ENCODE assay signal across 12 mouse cellular contexts in genomic region chr14:62456239-62456747, GRCm38 (mm10). TPM values are rescaled to one million over a fixed set of nuclear protein-coding genes. Genes with fewer than 3 reads are reported as not detected.
A peak's percentile ranks its signal among the peaks of the same experiment; 100 is the strongest.
DNase-seq lines count a peak whose midpoint lies in the region; ATAC-seq lines count a peak whose summit lies in the region.
"Had no signal": no experiment of that assay in that cellular context is flagged by ENCODE, and none has a peak within 500 bp of the region (broad histone marks: within the 10 kb centered on the region; RNA-seq: fewer than 3 reads in every experiment).

Gucy1b2 (minus strand) TSS chr14:62456289.

- H3K4me2 ChIP-seq in intestine, embryonic 14.5 days (ENCODE audit: low read length), result peak within 1 kb of the TSS; percentile 34
- H3K4me2 ChIP-seq in intestine, embryonic 15.5 days (replicated peaks), result no peak within 1 kb of the TSS
- peak within 1 kb of the TSS; percentile 44 for H3K4me2 ChIP-seq in hindbrain, embryonic 15.5 days

- H3K9me3 ChIP-seq in intestine, embryonic 14.5 days (ENCODE audit: control insufficient read depth, low read length), result no peaks in the 10 kb centered on the region
- no peaks in the 10 kb centered on the region for H3K9me3 ChIP-seq in intestine, embryonic 15.5 days
- H3K9me3 ChIP-seq in hindbrain, embryonic 15.5 days, result no peaks in the 10 kb centered on the region

- no peak for DNase-seq in intestine, embryonic 14.5 days (ENCODE audit: low spot score)
- peak; percentile 17 for DNase-seq in right cerebral cortex, postnatal 4 days
- no peak for DNase-seq in right cerebral cortex, postnatal 10 days (ENCODE audit: low spot score in 2 of 2)
- DNase-seq in cerebellum, postnatal 4 days (ENCODE audit: low spot score in 2 of 2), result no peak
- DNase-seq in MN1 (ENCODE audit: low spot score), result no peak
- DNase-seq: cerebellum, postnatal 14 days; gastrocnemius, postnatal 10 days; kidney, postnatal 4 days; lung, adult 2 months; thymus, adult 2 months had no signal

- no peaks in the 10 kb centered on the region for H3K36me3 ChIP-seq in intestine, embryonic 14.5 days (ENCODE audit: control insufficient read depth, insufficient read depth, low read length)
- H3K36me3 ChIP-seq in intestine, embryonic 15.5 days, result no peaks in the 10 kb centered on the region
- H3K36me3 ChIP-seq in hindbrain, embryonic 15.5 days, result no peaks in the 10 kb centered on the region

- H3K4me1 ChIP-seq in intestine, embryonic 14.5 days (replicated peaks; ENCODE audit: control insufficient read depth, insufficient read depth, low read length), result no peaks in the 10 kb centered on the region
- H3K4me1 ChIP-seq in intestine, embryonic 15.5 days (replicated peaks), result no peaks in the 10 kb centered on the region
- peaks cover 30% of the 10 kb centered on the region for H3K4me1 ChIP-seq in hindbrain, embryonic 15.5 days (replicated peaks)

- ATAC-seq in intestine, embryonic 14.5 days (replicated peaks; ENCODE audit: low FRiP score, low TSS enrichment, low read depth), result no peak
- no peak for ATAC-seq in intestine, embryonic 15.5 days
- no peak for ATAC-seq in hindbrain, embryonic 15.5 days (ENCODE audit: low FRiP score, low read depth)

- H3K9ac ChIP-seq in intestine, embryonic 14.5 days (ENCODE audit: low read length), result no peak within 1 kb of the TSS
- no peak within 1 kb of the TSS for H3K9ac ChIP-seq in intestine, embryonic 15.5 days
- no peak within 1 kb of the TSS for H3K9ac ChIP-seq in hindbrain, embryonic 15.5 days

- no peak within 1 kb of the TSS for H3K27ac ChIP-seq in intestine, embryonic 14.5 days (ENCODE audit: low read depth)
- no peak within 1 kb of the TSS for H3K27ac ChIP-seq in intestine, embryonic 15.5 days
- H3K27ac ChIP-seq in hindbrain, embryonic 15.5 days (replicated peaks), result peak within 1 kb of the TSS; percentile 57

- H3K4me3 ChIP-seq in intestine, embryonic 14.5 days (ENCODE audit: low read depth, low read length), result no peak within 1 kb of the TSS
- H3K4me3 ChIP-seq in intestine, embryonic 15.5 days (replicated peaks), result no peak within 1 kb of the TSS
- no peak within 1 kb of the TSS for H3K4me3 ChIP-seq in hindbrain, embryonic 15.5 days

- H3K27me3 ChIP-seq in intestine, embryonic 14.5 days (replicated peaks; ENCODE audit: control insufficient read depth, insufficient read depth, low read length), result no peaks in the 10 kb centered on the region
- no peaks in the 10 kb centered on the region for H3K27me3 ChIP-seq in intestine, embryonic 15.5 days (replicated peaks)
- no peaks in the 10 kb centered on the region for H3K27me3 ChIP-seq in hindbrain, embryonic 15.5 days

- 54% methylated on average over 9 of the region's 9 CpGs for WGBS in intestine, embryonic 14.5 days
- 55% methylated on average over 9 of the region's 9 CpGs for WGBS in intestine, embryonic 15.5 days
- WGBS in hindbrain, embryonic 15.5 days, result 74% methylated on average over 9 of the region's 9 CpGs

RNA-seq across cellular contexts. Expression of gene Gucy1b2, which starts in this region (rescaled TPM):
- not detected in 2 replicates for polyA plus RNA-seq in intestine, embryonic 14.5 days (2014; fragmentation: Nextera tagmentation; extraction: Ambion mirVana)
- not detected in 2 replicates for polyA plus RNA-seq in intestine, embryonic 15.5 days (2015; fragmentation: Nextera tagmentation; extraction: Ambion mirVana)
- 0.67 and 1.3 TPM in 2 replicates for polyA plus RNA-seq in hindbrain, embryonic 15.5 days (2015; fragmentation: Nextera tagmentation; extraction: Ambion mirVana)
- polyA plus RNA-seq: lung, adult 2 months had no signal
